Mouse (Mus musculus): Measurements from ENCODE around the gene Slc36a2. TPM values are rescaled to one million over a fixed set of nuclear protein-coding genes. Genes with fewer than 3 reads are reported as not detected.

Gene Slc36a2
- polyA plus RNA-seq, 1 experiment from 2014 or later: 7.1 TPM

DNA sequence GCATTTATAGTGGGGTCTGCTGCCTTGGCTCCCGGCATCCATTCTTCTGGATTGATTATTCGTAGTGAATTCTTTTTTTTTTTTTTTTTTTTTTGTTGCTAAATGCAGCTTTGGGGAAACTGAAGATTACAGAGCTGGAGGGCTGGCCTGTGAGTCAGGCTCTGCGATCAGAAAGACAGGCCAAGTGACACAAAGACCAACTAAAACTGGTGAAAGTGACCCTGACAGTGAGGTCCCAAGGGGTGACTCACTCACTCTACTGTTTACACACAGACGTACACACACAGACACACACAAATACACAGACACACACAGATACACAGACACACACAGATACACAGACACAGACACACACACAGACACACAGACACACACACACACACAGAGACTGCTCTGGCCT, 14.4 kb downstream of the Slc36a2 start:
- H3K27ac ChIP-seq (ENCODE audit: low read length): no peak overlapping the region
- WGBS: 68% methylated on average over 4 of the region's 4 CpGs
- no peak for ATAC-seq (replicated peaks; ENCODE audit: extremely low read depth, insufficient read depth, low FRiP score)

DNA sequence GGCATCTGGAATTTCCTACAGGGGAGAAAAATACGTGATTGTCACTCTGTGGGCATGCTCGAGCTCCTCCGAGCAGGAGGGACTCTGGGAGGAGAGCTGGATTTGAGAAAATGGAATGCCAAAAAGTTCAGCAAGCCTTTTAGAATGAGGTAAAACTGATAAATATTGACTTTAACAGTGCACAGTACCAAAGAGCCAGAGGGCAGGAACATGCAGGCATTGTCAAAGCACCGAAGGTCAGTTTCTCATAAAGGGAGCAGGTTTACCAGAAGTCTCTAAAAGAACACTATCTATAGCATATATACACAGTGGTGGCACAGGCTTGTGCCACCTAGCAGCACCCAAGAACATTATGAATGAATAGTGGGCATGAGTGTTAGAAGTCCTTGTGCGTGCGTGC, 16.0 kb downstream of the Slc36a2 start:
- H3K4me3 ChIP-seq (ENCODE audit: low read length): no peak overlapping the region
- 0 out of 2 replicates have a peak, but pooled peaks cover 2% of the 10 kb centered on the region for H3K9me3 ChIP-seq (replicated peaks; ENCODE audit: control insufficient read depth, low read length)
- H3K27me3 ChIP-seq (ENCODE audit: control insufficient read depth, insufficient read depth, low read length): no peaks in the 10 kb centered on the region
- 86% methylated on average over 6 of the region's 6 CpGs for WGBS
- no peak overlapping the region for H3K4me2 ChIP-seq (ENCODE audit: low read depth, low read length)
- H3K4me1 ChIP-seq (ENCODE audit: control insufficient read depth, insufficient read depth, low read length): no peaks in the 10 kb centered on the region
- ATAC-seq (replicated peaks; ENCODE audit: extremely low read depth, insufficient read depth, low FRiP score): no peak
- no peak overlapping the region for H3K27ac ChIP-seq (ENCODE audit: low read length)
- H3K9ac ChIP-seq (ENCODE audit: low read length): no peak overlapping the region
- no peaks in the 10 kb centered on the region for H3K36me3 ChIP-seq (ENCODE audit: control insufficient read depth, insufficient read depth)

More for the DNA sequence above, 14.4 kb downstream of the Slc36a2 start:
- Histone ChIP-seq H3K9me3 (replicated peaks; ENCODE audit: control insufficient read depth, low read length) (0 out of 2 replicates have a peak, but pooled peaks cover 2% of the 10 kb centered on the region), H3K27me3 (ENCODE audit: control insufficient read depth, insufficient read depth, low read length) (no peaks in the 10 kb centered on the region), H3K4me2 (ENCODE audit: low read depth, low read length) (no peak overlapping the region), H3K4me3 (ENCODE audit: low read length) (no peak overlapping the region), H3K4me1 (ENCODE audit: control insufficient read depth, insufficient read depth, low read length) (no peaks in the 10 kb centered on the region), H3K36me3 (ENCODE audit: control insufficient read depth, insufficient read depth) (no peaks in the 10 kb centered on the region), H3K9ac (ENCODE audit: low read length) (no peak overlapping the region)

DNA sequence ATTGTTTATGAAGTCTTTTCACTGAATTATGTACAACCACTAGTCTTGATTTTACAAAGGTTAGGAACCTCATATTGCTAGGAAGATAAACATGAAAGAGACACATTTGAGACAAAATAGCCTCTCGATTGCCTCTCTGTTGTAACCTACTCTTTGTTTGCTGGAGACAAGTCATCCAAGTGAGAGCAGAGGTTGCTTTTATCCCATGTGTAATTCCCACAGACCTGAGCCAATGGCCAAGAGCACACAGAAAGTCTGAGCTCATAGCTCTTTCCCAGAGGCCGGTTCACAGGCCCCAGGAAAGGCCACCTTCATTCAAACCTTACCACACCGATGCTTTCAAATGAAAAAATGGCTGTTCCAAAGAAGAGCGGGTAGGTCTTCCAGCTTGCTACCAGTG, 16.4 kb downstream of the Slc36a2 start:
- no peaks in the 10 kb centered on the region for H3K27me3 ChIP-seq (ENCODE audit: control insufficient read depth, insufficient read depth, low read length)
- H3K9ac ChIP-seq (ENCODE audit: low read length): no peak overlapping the region
- H3K4me3 ChIP-seq (ENCODE audit: low read length): no peak overlapping the region
- no peaks in the 10 kb centered on the region for H3K4me1 ChIP-seq (ENCODE audit: control insufficient read depth, insufficient read depth, low read length)
- no peak overlapping the region for H3K27ac ChIP-seq (ENCODE audit: low read length)
- no peak for ATAC-seq (replicated peaks; ENCODE audit: extremely low read depth, insufficient read depth, low FRiP score)
- H3K36me3 ChIP-seq (ENCODE audit: control insufficient read depth, insufficient read depth): no peaks in the 10 kb centered on the region
- WGBS: 87% methylated on average over 4 of the region's 4 CpGs
- no peak overlapping the region for H3K4me2 ChIP-seq (ENCODE audit: low read depth, low read length)
- H3K9me3 ChIP-seq (replicated peaks; ENCODE audit: control insufficient read depth, low read length): 0 out of 2 replicates have a peak, but pooled peaks cover 2% of the 10 kb centered on the region

DNA sequence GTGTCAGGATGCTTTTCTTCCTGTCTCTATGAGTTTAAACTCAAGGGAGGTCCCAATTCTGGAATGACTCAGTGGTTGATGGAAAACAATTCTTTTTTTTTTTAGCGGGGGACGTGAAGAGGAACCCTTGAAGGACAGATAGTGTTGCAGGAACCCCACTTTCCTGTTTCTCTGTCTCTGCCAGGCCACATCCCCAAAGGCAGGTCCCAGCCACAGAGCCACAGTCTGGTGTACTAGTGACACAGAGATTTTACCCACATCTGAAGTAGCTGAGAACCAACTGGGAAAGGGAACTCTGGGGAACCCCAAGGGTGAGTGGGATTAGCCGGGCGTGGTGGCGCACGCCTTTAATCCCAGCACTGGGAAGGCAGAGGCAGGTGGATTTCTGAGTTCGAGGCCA, 19.1 kb downstream of the Slc36a2 start:
- ATAC-seq (replicated peaks; ENCODE audit: extremely low read depth, insufficient read depth, low FRiP score): no peak
- H3K27me3 ChIP-seq (ENCODE audit: control insufficient read depth, insufficient read depth, low read length): no peaks in the 10 kb centered on the region
- no peak overlapping the region for H3K4me3 ChIP-seq (ENCODE audit: low read length)
- no peaks in the 10 kb centered on the region for H3K36me3 ChIP-seq (ENCODE audit: control insufficient read depth, insufficient read depth)
- no peak overlapping the region for H3K27ac ChIP-seq (ENCODE audit: low read length)
- 83% methylated on average over 7 of the region's 7 CpGs for WGBS
- H3K4me1 ChIP-seq (ENCODE audit: control insufficient read depth, insufficient read depth, low read length): no peaks in the 10 kb centered on the region
- H3K9ac ChIP-seq (ENCODE audit: low read length): no peak overlapping the region
- H3K4me2 ChIP-seq (ENCODE audit: low read depth, low read length): no peak overlapping the region
- no peaks in the 10 kb centered on the region for H3K9me3 ChIP-seq (replicated peaks; ENCODE audit: control insufficient read depth, low read length)

DNA sequence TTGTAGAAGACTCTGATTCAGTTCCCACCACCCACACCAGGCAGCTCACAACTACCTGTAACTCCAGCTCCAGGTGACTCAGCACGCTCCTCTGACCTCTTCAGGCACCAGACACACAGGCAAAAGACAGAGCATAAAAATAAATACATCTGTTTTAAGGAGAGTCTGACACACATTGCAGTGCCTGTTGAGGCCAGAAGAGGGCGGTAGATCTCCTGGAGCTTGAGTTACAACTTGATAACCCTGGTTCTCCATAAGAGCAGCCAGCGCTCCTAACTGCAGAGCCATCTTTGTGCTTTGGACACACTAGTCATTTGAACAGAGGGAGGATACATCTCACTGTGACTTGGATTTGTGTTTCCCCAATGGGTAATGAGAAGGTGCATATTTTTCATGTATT, 20.2 kb downstream of the Slc36a2 start:
- WGBS: 35% methylated on average over 3 of the region's 3 CpGs
- H3K4me3 ChIP-seq (ENCODE audit: low read length): no peak overlapping the region

DNA sequence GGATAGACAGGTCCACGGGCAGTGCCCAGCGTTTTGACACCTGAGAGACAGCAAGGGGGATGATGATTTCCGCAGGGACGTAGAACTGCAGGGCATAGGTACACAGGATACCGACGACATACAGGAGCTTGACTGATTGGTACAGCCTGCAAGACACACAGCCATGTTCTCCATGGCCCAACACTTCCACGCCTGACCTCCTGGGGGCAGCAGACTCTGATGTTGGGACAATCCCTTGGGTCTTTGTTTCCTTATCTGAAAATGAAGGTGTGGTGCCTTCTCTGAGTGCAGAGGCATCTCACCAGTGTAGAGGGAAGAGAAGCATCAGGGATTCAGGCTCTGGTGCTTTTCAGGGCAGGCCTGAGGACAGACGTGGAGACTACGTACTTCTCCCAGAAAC, 22.2 kb downstream of the Slc36a2 start:
- no peaks in the 10 kb centered on the region for H3K9me3 ChIP-seq (replicated peaks; ENCODE audit: control insufficient read depth, low read length)
- no peaks in the 10 kb centered on the region for H3K27me3 ChIP-seq (ENCODE audit: control insufficient read depth, insufficient read depth, low read length)
- H3K9ac ChIP-seq (ENCODE audit: low read length): no peak overlapping the region
- no peak overlapping the region for H3K4me3 ChIP-seq (ENCODE audit: low read length)
- no peaks in the 10 kb centered on the region for H3K36me3 ChIP-seq (ENCODE audit: control insufficient read depth, insufficient read depth)
- no peak overlapping the region for H3K27ac ChIP-seq (ENCODE audit: low read length)
- no peaks in the 10 kb centered on the region for H3K4me1 ChIP-seq (ENCODE audit: control insufficient read depth, insufficient read depth, low read length)
- ATAC-seq (replicated peaks; ENCODE audit: extremely low read depth, insufficient read depth, low FRiP score): no peak
- no peak overlapping the region for H3K4me2 ChIP-seq (ENCODE audit: low read depth, low read length)
- 44% methylated on average over 9 of the region's 9 CpGs for WGBS

More for the DNA sequence above, 20.2 kb downstream of the Slc36a2 start:
- no peak overlapping the region for H3K9ac ChIP-seq (ENCODE audit: low read length)
- no peaks in the 10 kb centered on the region for H3K27me3 ChIP-seq (ENCODE audit: control insufficient read depth, insufficient read depth, low read length)
- H3K4me1 ChIP-seq (ENCODE audit: control insufficient read depth, insufficient read depth, low read length): no peaks in the 10 kb centered on the region
- H3K4me2 ChIP-seq (ENCODE audit: low read depth, low read length): no peak overlapping the region
- ATAC-seq (replicated peaks; ENCODE audit: extremely low read depth, insufficient read depth, low FRiP score): no peak
- H3K27ac ChIP-seq (ENCODE audit: low read length): no peak overlapping the region
- no peaks in the 10 kb centered on the region for H3K9me3 ChIP-seq (replicated peaks; ENCODE audit: control insufficient read depth, low read length)
- H3K36me3 ChIP-seq (ENCODE audit: control insufficient read depth, insufficient read depth): no peaks in the 10 kb centered on the region

DNA sequence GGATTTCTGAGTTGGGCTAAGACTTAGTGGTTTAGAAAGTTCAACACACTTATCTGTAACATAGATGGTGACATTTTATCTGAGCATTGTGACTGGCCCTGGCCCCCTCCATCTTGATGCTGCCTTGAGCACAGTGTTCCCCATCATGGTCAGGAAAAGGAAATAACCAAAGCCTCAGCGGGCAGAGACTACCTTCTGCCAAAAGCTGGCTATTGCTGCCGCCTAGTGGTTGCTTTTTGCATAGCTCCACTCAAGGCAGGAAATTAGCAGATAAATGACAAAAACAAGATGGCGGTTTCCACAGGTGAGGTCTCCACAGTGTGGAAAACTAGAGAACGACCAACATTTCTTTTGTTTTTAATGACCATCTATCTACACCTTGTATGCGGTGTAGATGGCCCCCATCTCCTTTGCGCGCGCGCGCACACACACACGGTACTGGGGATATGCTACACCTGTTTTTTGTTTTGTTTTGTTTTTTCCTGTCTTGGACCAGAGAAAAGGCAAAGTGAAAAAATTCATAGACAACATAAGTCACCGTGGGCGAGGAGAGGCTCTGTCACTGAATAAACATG, 26.0 kb downstream of the Slc36a2 start:
- Histone ChIP-seq H3K9me3 (replicated peaks; ENCODE audit: control insufficient read depth, low read length) (no peaks in the 10 kb centered on the region), H3K9ac (ENCODE audit: low read length) (no peak overlapping the region), H3K4me3 (ENCODE audit: low read length) (no peak overlapping the region), H3K27ac (ENCODE audit: low read length) (no peak overlapping the region), H3K36me3 (ENCODE audit: control insufficient read depth, insufficient read depth) (no peaks in the 10 kb centered on the region), H3K4me2 (ENCODE audit: low read depth, low read length) (no peak overlapping the region), H3K27me3 (ENCODE audit: control insufficient read depth, insufficient read depth, low read length) (no peaks in the 10 kb centered on the region), H3K4me1 (ENCODE audit: control insufficient read depth, insufficient read depth, low read length) (no peaks in the 10 kb centered on the region)
- 0 out of 2 replicates have a peak, but pooled peaks have one; percentile 21 for ATAC-seq (replicated peaks; ENCODE audit: extremely low read depth, insufficient read depth, low FRiP score)
- WGBS: 46% methylated on average over 13 of the region's 13 CpGs

DNA sequence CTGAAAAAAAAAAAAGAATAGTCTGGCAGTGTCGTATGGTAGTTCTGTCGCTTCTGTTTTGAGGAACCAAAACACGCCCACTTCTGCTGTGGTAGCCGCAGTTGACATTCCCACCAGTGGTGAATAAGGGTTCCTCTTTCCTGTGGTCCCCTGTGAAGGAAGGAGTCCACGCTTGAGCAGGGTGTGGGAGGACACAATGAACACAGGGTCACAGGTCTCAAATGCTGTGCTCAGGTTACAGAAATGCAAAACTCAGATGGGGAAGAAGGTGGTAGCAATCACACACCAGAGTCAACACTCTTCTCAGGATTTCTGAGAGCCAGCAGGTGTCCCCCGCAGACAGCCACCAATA, 29.8 kb downstream of the Slc36a2 start:
- Histone ChIP-seq H3K9ac (ENCODE audit: low read length) (no peak overlapping the region), H3K4me1 (ENCODE audit: control insufficient read depth, insufficient read depth, low read length) (no peaks in the 10 kb centered on the region), H3K27ac (ENCODE audit: low read length) (no peak overlapping the region), H3K36me3 (ENCODE audit: control insufficient read depth, insufficient read depth) (no peaks in the 10 kb centered on the region), H3K9me3 (replicated peaks; ENCODE audit: control insufficient read depth, low read length) (no peaks in the 10 kb centered on the region), H3K4me3 (ENCODE audit: low read length) (no peak overlapping the region), H3K4me2 (ENCODE audit: low read depth, low read length) (no peak overlapping the region), H3K27me3 (ENCODE audit: control insufficient read depth, insufficient read depth, low read length) (no peaks in the 10 kb centered on the region)
- WGBS: 66% methylated on average over 6 of the region's 6 CpGs
- ATAC-seq (replicated peaks; ENCODE audit: extremely low read depth, insufficient read depth, low FRiP score): no peak

DNA sequence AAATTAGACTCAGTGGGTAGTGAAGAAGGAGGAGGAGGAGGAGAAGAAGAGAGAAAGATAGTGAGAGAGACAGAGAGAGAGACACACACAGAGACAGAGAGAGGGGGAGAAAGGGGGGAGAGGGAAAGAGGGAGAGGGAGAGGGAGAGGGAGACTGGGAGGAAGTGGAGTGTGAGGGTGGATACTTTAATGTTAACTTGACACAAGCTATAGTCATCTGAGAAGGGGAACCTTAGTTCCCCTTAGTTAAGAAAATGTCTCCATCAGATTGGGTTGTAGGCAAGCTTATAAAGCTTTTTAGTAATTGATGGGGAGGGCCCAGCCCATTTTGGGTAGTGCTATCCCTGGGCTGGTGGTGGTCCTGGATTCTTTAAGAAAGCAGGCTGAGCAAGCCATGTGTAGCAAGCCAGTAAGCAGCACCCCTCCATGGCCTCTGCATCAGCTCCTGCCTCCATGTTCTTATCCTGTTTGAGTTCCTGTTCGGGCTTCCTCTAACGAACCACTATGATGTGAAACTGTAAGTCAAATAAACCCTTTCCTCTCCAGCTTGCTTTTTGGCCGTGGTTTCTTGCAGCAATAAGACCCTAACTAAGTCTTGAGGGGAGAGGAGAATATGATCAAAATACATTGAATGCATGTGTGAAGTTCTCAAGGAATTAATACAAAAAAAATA, 30.3 kb downstream of the Slc36a2 start:
- H3K27me3 ChIP-seq (ENCODE audit: control insufficient read depth, insufficient read depth, low read length): no peaks in the 10 kb centered on the region
- 44% methylated on average over 3 of the region's 3 CpGs for WGBS
- no peak overlapping the region for H3K27ac ChIP-seq (ENCODE audit: low read length)
- H3K4me1 ChIP-seq (ENCODE audit: control insufficient read depth, insufficient read depth, low read length): no peaks in the 10 kb centered on the region
- H3K4me3 ChIP-seq (ENCODE audit: low read length): no peak overlapping the region
- no peak overlapping the region for H3K4me2 ChIP-seq (ENCODE audit: low read depth, low read length)
- no peak overlapping the region for H3K9ac ChIP-seq (ENCODE audit: low read length)
- no peaks in the 10 kb centered on the region for H3K9me3 ChIP-seq (replicated peaks; ENCODE audit: control insufficient read depth, low read length)
- ATAC-seq (replicated peaks; ENCODE audit: extremely low read depth, insufficient read depth, low FRiP score): no peak
- no peaks in the 10 kb centered on the region for H3K36me3 ChIP-seq (ENCODE audit: control insufficient read depth, insufficient read depth)

Measured in heart, embryonic 16.5 days (tissue).